ENCODE assay signal across 9 mouse cellular contexts in the genomic region with DNA sequence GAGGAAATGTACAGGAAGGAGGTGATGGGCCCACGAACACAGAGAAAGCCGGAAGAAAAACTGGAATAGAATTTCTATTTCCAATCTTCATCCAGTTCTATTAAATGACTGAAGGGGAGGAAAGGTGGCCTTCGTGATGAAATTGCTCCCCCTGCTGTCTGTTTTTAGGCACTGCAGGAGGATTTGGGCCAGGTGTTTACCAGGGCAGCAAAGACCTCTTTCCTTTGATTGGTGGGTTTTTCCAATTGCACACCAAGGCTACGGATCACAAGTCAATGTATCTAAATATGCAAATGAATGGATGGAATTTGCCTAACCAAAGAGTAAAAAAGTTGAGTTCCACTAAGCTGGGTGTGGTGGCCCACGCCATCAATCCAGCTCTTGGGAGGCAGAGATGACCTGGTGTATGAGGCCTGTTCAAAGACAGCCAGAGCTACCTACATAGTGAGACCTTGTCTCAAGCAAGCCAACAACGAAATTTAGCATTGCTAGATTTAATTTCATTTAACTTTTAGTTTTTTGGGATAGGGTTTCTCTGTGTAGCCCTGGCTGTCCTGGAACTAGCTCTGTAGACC. TPM values are rescaled to one million over a fixed set of nuclear protein-coding genes. Genes with fewer than 3 reads are reported as not detected.
DNase-seq lines count a peak whose midpoint lies in the region; ATAC-seq lines count a peak whose summit lies in the region.
"Had no signal": no experiment of that assay in that cellular context is flagged by ENCODE, and none has a peak within 500 bp of the region (broad histone marks: within the 10 kb centered on the region; RNA-seq: fewer than 3 reads in every experiment).

No protein-coding gene starts in this region.

- no peak for ATAC-seq in CD4-positive, CD25-positive, alpha-beta regulatory T cell, adult 4 months

- DNase-seq in CD4-positive, CD25-positive, alpha-beta regulatory T cell, adult 2 months (ENCODE audit: low read depth, low spot score), result peak; percentile 64
- DNase-seq in NIH3T3 (ENCODE audit: low read depth), result peak; percentile 84
- peak; percentile 81 for DNase-seq in cerebellum, adult 9-10 months
- DNase-seq in frontal cortex, postnatal 36 days (ENCODE audit: low spot score in 2 of 2), result peak; percentile 62 to 79
- DNase-seq in layer of hippocampus, adult 11-12 months (ENCODE audit: low spot score), result peak; percentile 70
- DNase-seq in lung, postnatal 14 days, result peak; percentile 75
- DNase-seq in right cerebral cortex, postnatal 25 days, result peak; percentile 50

RNA-seq across cellular contexts. Expression of a gene that starts 8.1 kb away (rescaled TPM):
- not detected for polyA plus RNA-seq in CD4-positive, CD25-positive, alpha-beta regulatory T cell, adult 4 months (2017; shearing (Covaris generic))
- polyA plus RNA-seq: limb, embryonic 13.5 days had no signal

RNA-seq across cellular contexts. Expression of a gene that starts 46.4 kb away (rescaled TPM):
- polyA plus RNA-seq in CD4-positive, CD25-positive, alpha-beta regulatory T cell, adult 4 months (2017; shearing (Covaris generic)), result not detected

RNA-seq across cellular contexts. Expression of a gene that starts 46.4 kb away (rescaled TPM):
- not detected for polyA plus RNA-seq in CD4-positive, CD25-positive, alpha-beta regulatory T cell, adult 4 months (2017; shearing (Covaris generic))
